Mouse (Mus musculus): ENCODE results near the gene Idh2.
"Not testable (repeated sequence)": the region's sequence is repeated elsewhere in the genome, so short reads cannot be mapped to it uniquely, and the experiment has no call there.

Idh2 gene

GRCm38 (mm10) chr7:80060012-80060778 is 55.0 kb downstream of the Idh2 start:
- DNase-seq (ENCODE audit: low read depth, low spot score) = no peak

GRCm38 (mm10) chr7:80059064-80059838 is 55.9 kb downstream of the Idh2 start:
- DNase-seq (ENCODE audit: low read depth, low spot score) = no peak

DNA sequence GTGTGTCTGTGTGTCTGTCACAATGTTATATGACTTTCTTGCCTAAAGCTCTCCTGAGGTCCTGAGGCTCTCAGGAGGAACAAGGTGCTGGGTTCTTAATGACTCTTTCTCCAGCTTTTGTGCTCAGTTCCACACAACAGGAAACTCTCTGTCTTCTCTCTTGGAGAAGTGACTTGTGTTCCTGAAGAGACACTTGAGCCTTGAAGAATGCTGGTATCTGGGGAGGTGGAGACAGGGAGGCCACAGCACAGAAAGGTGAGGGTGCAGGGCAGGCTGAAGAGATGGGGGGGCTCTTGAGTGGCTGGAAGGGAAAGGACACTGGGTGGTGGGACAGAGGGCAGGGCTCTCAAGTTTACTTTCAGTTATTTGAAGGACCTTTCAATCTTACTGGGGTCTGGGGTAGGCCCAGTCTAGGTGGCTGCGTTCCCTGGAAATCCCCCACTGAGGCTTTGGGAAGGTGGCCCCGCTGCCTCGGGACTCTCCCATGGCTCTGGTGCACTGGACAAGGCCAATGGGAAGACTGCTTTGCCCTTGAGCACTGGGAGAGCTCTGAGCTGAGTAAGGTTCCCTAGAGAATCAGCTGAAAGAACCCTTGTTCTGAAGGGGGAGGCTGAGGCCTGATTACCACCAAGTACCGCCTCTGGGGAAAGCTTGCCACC is 56.7 kb downstream of the Idh2 start:
- DNase-seq (ENCODE audit: low read depth, low spot score) = no peak

- DNase-seq (ENCODE audit: low read depth, low spot score) = no peak
These were observed 57.4 kb downstream of the Idh2 start for GRCm38 (mm10) chr7:80057781-80058180.

GRCm38 (mm10) chr7:80057002-80057691 is 58.0 kb downstream of the Idh2 start:
- DNase-seq (ENCODE audit: low read depth, low spot score) = peak; percentile 81

GRCm38 (mm10) chr7:80055781-80056180 is 59.4 kb downstream of the Idh2 start:
- no peak for DNase-seq (ENCODE audit: low read depth, low spot score)

GRCm38 (mm10) chr7:80053147-80053546 is 62.0 kb downstream of the Idh2 start:
- peak; percentile 46 for DNase-seq (ENCODE audit: low read depth, low spot score)

- DNase-seq (ENCODE audit: low read depth, low spot score) = no peak
These were observed 62.9 kb downstream of the Idh2 start for GRCm38 (mm10) chr7:80052261-80052660.

- no peak for DNase-seq (ENCODE audit: low read depth, low spot score)
These were observed 63.4 kb downstream of the Idh2 start for GRCm38 (mm10) chr7:80051835-80052234.

GRCm38 (mm10) chr7:80050382-80050781 is 64.8 kb downstream of the Idh2 start:
- DNase-seq (ENCODE audit: low read depth, low spot score) = not testable (repeated sequence)

- DNase-seq (ENCODE audit: low read depth, low spot score) = no peak
These were observed 65.4 kb downstream of the Idh2 start for GRCm38 (mm10) chr7:80049746-80050145.

DNA sequence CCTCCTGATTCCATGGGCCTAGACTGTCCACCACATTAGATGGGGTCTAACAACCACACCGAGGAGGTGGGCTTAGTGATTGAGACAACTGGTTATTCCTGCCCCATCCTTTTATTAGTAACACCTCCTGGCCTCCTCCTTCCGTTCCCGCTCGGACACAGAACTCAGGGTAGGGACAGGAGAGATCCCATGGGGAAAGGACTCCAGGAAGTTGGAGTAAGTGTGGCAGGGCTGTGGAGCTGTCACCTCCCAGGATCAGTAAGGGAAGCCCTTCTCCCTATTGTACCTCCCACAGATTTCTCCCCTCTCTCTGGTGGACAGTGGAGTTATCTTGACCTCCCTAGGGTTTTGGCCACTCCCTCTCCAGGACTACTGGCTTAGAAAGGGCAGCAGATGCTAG is 68.2 kb downstream of the Idh2 start:
- DNase-seq (ENCODE audit: low read depth, low spot score) = no peak
